Mouse (Mus musculus) heart, postnatal 0 days (tissue): ENCODE data around the gene Dab1.

ENCODE experiments used
- CTCF ChIP-seq: IDR thresholded peaks from 2 replicates; pipeline ENCODE4 v1.5.1; 2016; ENCODE audit warnings: antibody characterized with exemption, control low read depth, low read depth
- EP300 ChIP-seq: IDR thresholded peaks from 2 replicates; pipeline ENCODE4 v1.6.1; 2016; ENCODE audit warnings: antibody characterized with exemption, low read depth

DNA sequence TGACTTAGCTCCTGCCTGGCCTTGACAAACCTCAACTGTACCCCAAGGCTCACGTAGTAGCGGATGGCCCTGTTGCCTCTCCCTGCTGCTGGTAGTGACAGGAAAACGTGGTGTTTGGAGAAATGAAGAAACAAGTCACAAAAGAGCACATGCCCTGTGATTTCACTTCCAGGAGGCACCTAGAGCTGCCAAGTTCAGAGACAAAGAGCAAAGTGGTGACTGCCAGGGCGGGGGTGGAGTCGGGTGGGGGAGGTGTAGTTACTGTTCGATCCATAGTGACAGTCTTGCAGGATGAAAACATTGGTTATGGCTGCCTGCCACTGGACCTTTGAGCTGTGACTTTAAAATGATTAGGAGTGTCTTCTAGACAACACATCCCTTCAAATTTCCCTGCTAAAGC lies 599.6 kb downstream of the Dab1 start:
- TF ChIP-seq CTCF (no peak), EP300 (no peak)
